Mouse (Mus musculus): ENCODE results near the gene Fth1. TPM values are rescaled to one million over a fixed set of nuclear protein-coding genes. Genes with fewer than 3 reads are reported as not detected.
"Not testable (repeated sequence)": the region's sequence is repeated elsewhere in the genome, so short reads cannot be mapped to it uniquely, and the experiment has no call there.

Gene Fth1
- polyA plus RNA-seq, 1 experiment = 606 TPM

- no peak overlapping the region for H3K27ac ChIP-seq (ENCODE audit: insufficient read depth, low read length)
- TF ChIP-seq EP300 (IDR thresholded peaks at IDR 0.05; ENCODE audit: insufficient read depth, low read depth, low read length) (no peak), POLR2A (IDR thresholded peaks at IDR 0.05; ENCODE audit: insufficient read depth, low read length) (no peak), CTCF (IDR thresholded peaks at IDR 0.05; ENCODE audit: low read depth, low read length) (no peak)
Measured at GRCm38 (mm10) chr19:9966096-9966867, 14.1 kb upstream of the Fth1 start.

GRCm38 (mm10) chr19:9968081-9968787, 12.2 kb upstream of the Fth1 start:
- no peak overlapping the region for H3K4me3 ChIP-seq (ENCODE audit: low read depth, low read length)
- no peaks in the 10 kb centered on the region for H3K27me3 ChIP-seq (ENCODE audit: control insufficient read depth, insufficient read depth, low read length, poor library complexity, severe bottlenecking)
- H3K36me3 ChIP-seq (ENCODE audit: control insufficient read depth, insufficient read depth, low read length, poor library complexity, severe bottlenecking) = no peaks in the 10 kb centered on the region
- H3K4me1 ChIP-seq (ENCODE audit: control insufficient read depth, insufficient read depth, low read length) = peaks cover 1% of the 10 kb centered on the region
- no peak overlapping the region for H3K9ac ChIP-seq (ENCODE audit: low read depth, poor library complexity, severe bottlenecking)
- H3K27ac ChIP-seq (ENCODE audit: insufficient read depth, low read length) = no peak overlapping the region
- no peak for TF ChIP-seq POLR2A (IDR thresholded peaks at IDR 0.05; ENCODE audit: insufficient read depth, low read length)
- no peak for TF ChIP-seq EP300 (IDR thresholded peaks at IDR 0.05; ENCODE audit: insufficient read depth, low read depth, low read length)
- TF ChIP-seq CTCF (IDR thresholded peaks at IDR 0.05; ENCODE audit: low read depth, low read length) = no peak
- H3K9me3 ChIP-seq (replicated peaks; ENCODE audit: control insufficient read depth, insufficient read depth, low read length, poor library complexity, severe bottlenecking) = no peaks in the 10 kb centered on the region

More at GRCm38 (mm10) chr19:9966096-9966867, 14.1 kb upstream of the Fth1 start:
- H3K4me3 ChIP-seq (ENCODE audit: low read depth, low read length) = no peak overlapping the region
- peaks cover 1% of the 10 kb centered on the region for H3K4me1 ChIP-seq (ENCODE audit: control insufficient read depth, insufficient read depth, low read length)
- H3K27me3 ChIP-seq (ENCODE audit: control insufficient read depth, insufficient read depth, low read length, poor library complexity, severe bottlenecking) = no peaks in the 10 kb centered on the region
- no peaks in the 10 kb centered on the region for H3K36me3 ChIP-seq (ENCODE audit: control insufficient read depth, insufficient read depth, low read length, poor library complexity, severe bottlenecking)
- H3K9me3 ChIP-seq (replicated peaks; ENCODE audit: control insufficient read depth, insufficient read depth, low read length, poor library complexity, severe bottlenecking) = no peaks in the 10 kb centered on the region
- no peak overlapping the region for H3K9ac ChIP-seq (ENCODE audit: low read depth, poor library complexity, severe bottlenecking)

GRCm38 (mm10) chr19:9974853-9975252, 5.5 kb upstream of the Fth1 start:
- not testable (repeated sequence) for H3K4me1 ChIP-seq (ENCODE audit: control insufficient read depth, insufficient read depth, low read length); H3K27ac ChIP-seq (ENCODE audit: insufficient read depth, low read length); H3K9ac ChIP-seq (ENCODE audit: low read depth, poor library complexity, severe bottlenecking); H3K9me3 ChIP-seq (replicated peaks; ENCODE audit: control insufficient read depth, insufficient read depth, low read length, poor library complexity, severe bottlenecking); H3K4me3 ChIP-seq (ENCODE audit: low read depth, low read length); H3K27me3 ChIP-seq (ENCODE audit: control insufficient read depth, insufficient read depth, low read length, poor library complexity, severe bottlenecking); H3K36me3 ChIP-seq (ENCODE audit: control insufficient read depth, insufficient read depth, low read length, poor library complexity, severe bottlenecking)

GRCm38 (mm10) chr19:9977085-9977484, 3.3 kb upstream of the Fth1 start:
- H3K4me3 ChIP-seq (ENCODE audit: low read depth, low read length) = no peak overlapping the region
- no peaks in the 10 kb centered on the region for H3K9me3 ChIP-seq (replicated peaks; ENCODE audit: control insufficient read depth, insufficient read depth, low read length, poor library complexity, severe bottlenecking)
- no peaks in the 10 kb centered on the region for H3K36me3 ChIP-seq (ENCODE audit: control insufficient read depth, insufficient read depth, low read length, poor library complexity, severe bottlenecking)
- peak; percentile 43; the same call in 1 of the 2 replicates for TF ChIP-seq EP300 (IDR thresholded peaks at IDR 0.05; ENCODE audit: insufficient read depth, low read depth, low read length)
- TF ChIP-seq POLR2A (IDR thresholded peaks at IDR 0.05; ENCODE audit: insufficient read depth, low read length) = no peak
- no peak overlapping the region for H3K27ac ChIP-seq (ENCODE audit: insufficient read depth, low read length)
- no peak overlapping the region for H3K9ac ChIP-seq (ENCODE audit: low read depth, poor library complexity, severe bottlenecking)
- peaks cover 9% of the 10 kb centered on the region for H3K4me1 ChIP-seq (ENCODE audit: control insufficient read depth, insufficient read depth, low read length)
- no peaks in the 10 kb centered on the region for H3K27me3 ChIP-seq (ENCODE audit: control insufficient read depth, insufficient read depth, low read length, poor library complexity, severe bottlenecking)

GRCm38 (mm10) chr19:9978431-9978951, 1.9 kb upstream of the Fth1 start:
- Histone ChIP-seq H3K27me3 (ENCODE audit: control insufficient read depth, insufficient read depth, low read length, poor library complexity, severe bottlenecking) (no peaks in the 10 kb centered on the region), H3K9me3 (replicated peaks; ENCODE audit: control insufficient read depth, insufficient read depth, low read length, poor library complexity, severe bottlenecking) (no peaks in the 10 kb centered on the region), H3K4me3 (ENCODE audit: low read depth, low read length) (no peak overlapping the region), H3K36me3 (ENCODE audit: control insufficient read depth, insufficient read depth, low read length, poor library complexity, severe bottlenecking) (no peaks in the 10 kb centered on the region), H3K4me1 (ENCODE audit: control insufficient read depth, insufficient read depth, low read length) (peaks cover 9% of the 10 kb centered on the region), H3K27ac (ENCODE audit: insufficient read depth, low read length) (peak overlapping the region; percentile 79), H3K9ac (ENCODE audit: low read depth, poor library complexity, severe bottlenecking) (peak overlapping the region; percentile 49)
- TF ChIP-seq CTCF (IDR thresholded peaks at IDR 0.05; ENCODE audit: low read depth, low read length) (no peak), EP300 (IDR thresholded peaks at IDR 0.05; ENCODE audit: insufficient read depth, low read depth, low read length) (peak; percentile 96)

GRCm38 (mm10) chr19:9979156-9979555, 1.2 kb upstream of the Fth1 start:
- Histone ChIP-seq H3K4me1 (ENCODE audit: control insufficient read depth, insufficient read depth, low read length) (peaks cover 9% of the 10 kb centered on the region), H3K4me3 (ENCODE audit: low read depth, low read length) (no peak overlapping the region), H3K36me3 (ENCODE audit: control insufficient read depth, insufficient read depth, low read length, poor library complexity, severe bottlenecking) (peaks cover 5% of the 10 kb centered on the region), H3K27ac (ENCODE audit: insufficient read depth, low read length) (peak overlapping the region; percentile 74), H3K9me3 (replicated peaks; ENCODE audit: control insufficient read depth, insufficient read depth, low read length, poor library complexity, severe bottlenecking) (no peaks in the 10 kb centered on the region), H3K9ac (ENCODE audit: low read depth, poor library complexity, severe bottlenecking) (peak overlapping the region; percentile 6; the same call in 1 of the 2 replicates), H3K27me3 (ENCODE audit: control insufficient read depth, insufficient read depth, low read length, poor library complexity, severe bottlenecking) (no peaks in the 10 kb centered on the region)
- TF ChIP-seq EP300 (IDR thresholded peaks at IDR 0.05; ENCODE audit: insufficient read depth, low read depth, low read length) (no peak), POLR2A (IDR thresholded peaks at IDR 0.05; ENCODE audit: insufficient read depth, low read length) (no peak), CTCF (IDR thresholded peaks at IDR 0.05; ENCODE audit: low read depth, low read length) (no peak)

Measured in ES-Bruce4 (cell line).